Mouse (Mus musculus) cerebellum, postnatal 14 days (tissue): ENCODE data around the gene Scyl1.
"Not testable (repeated sequence)": the region's sequence is repeated elsewhere in the genome, so short reads cannot be mapped to it uniquely, and the experiment has no call there.

Experiments
- DNase-seq, 2 experiments: peaks; one replicate each; pipeline ENCODE4 v3.0.0; 2021; ENCODE audit warnings: mixed read lengths in 2 of 2

Scyl1 gene

GRCm38 (mm10) chr19:5770925-5771860 lies at the start of gene Scyl1:
TSS of gene Scyl1 (minus strand) at chr19:5771419.
- peak; percentile 97 to 98 for DNase-seq

DNA sequence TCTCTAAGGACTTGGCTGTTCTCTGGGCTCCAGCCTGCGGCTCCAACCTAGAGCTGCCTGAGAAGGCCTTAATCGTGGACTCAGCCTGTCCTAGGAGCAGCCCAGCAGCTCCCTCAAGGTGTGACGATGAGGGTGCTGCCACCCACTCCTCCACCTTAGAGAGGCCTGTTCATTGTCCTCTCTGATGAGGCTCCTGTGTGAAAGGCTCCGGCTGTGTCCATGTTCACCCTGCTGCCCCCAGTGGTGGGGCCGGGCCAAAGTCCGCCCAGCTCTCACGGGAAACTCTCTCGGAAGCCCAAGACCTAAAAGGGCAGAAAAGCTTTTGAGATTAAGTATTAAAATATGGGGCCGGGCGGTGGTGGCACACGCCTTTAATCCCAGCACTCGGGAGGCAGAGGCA lies 48.3 kb upstream of the Scyl1 start:
- peak in 1 of 2 experiments; percentile 66 for DNase-seq

GRCm38 (mm10) chr19:5818590-5818977 lies 47.4 kb upstream of the Scyl1 start:
- no peak for DNase-seq

- peak; percentile 92 to 93 for DNase-seq
Measured at GRCm38 (mm10) chr19:5817703-5818589, 46.7 kb upstream of the Scyl1 start.

DNA sequence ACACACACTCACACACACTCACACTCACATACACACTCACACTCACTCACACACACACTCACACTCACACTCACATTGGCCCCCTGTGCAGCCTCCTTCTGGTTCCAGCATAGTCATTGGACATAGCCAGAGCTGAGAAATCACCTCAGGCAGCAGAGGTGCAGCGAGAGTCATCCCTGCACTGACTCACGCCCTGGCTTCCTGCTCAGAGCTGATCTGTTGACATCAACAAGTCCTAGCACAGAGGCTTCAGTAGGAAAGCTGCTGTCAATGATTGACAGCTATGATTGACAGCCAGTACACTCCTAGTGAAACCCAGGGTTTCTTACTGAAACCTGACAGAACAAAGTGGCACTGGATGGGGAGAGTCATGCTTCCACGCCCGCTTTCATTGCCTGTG lies 44.7 kb upstream of the Scyl1 start:
- DNase-seq, result no peak

DNA sequence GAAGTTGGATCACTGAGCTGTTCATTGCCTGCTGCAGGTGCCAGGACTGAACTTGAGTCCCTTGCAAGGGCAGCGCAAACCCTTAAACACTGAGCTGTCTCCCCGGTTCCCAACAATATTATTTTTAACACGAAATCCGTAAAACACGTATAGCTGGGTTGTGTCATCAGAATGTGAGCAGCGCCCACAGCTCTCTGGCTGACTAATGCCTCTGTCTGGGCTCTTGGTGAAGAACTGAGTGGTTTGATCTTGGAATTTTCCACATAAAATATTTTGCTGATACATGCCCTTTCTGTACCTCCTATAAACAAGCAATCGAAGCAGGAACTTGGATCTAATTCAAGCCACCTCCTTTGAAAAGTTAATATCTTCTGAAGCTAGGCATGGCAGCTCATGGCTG lies 43.8 kb upstream of the Scyl1 start:
- DNase-seq, result no peak

DNA sequence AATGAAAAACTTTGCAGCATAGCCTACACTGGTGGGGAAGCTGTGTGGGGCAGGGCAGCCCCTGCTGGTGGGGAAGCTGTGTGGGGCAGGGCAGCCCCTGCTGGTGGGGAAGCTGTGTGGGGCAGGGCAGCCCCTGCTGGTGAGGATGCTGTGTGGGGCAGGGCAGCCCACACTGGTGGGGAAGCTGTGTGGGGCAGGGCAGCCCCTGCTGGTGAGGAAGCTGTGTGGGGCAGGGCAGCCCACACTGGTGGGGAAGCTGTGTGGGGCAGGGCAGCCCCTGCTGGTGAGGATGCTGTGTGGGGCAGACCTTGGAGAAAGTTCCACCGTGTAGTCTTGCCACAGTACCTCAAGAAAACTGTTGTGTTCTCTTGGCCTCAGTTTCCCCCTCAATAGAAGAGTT lies 42.8 kb upstream of the Scyl1 start:
- not testable (repeated sequence) for DNase-seq

DNA sequence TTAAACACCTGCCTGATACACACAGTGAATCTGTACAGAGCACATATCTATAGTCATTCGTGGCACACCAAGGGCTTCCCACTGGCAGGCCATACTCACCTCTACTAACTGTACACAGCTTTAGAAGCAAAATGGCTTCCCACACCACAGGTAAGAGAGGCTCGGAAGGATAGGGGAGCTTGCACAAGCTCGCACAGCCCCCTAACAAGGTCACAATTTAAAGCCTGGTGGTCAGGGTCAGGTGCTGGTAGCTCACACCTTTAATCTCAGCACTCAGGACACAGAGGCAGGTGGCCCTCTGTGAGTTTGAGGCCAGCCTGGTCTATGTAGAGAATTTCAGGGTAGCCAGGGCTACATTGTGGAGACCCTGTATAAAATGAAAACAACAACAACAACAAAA lies 42.3 kb upstream of the Scyl1 start:
- no peak for DNase-seq

- DNase-seq, result peak; percentile 79 to 82
Measured at GRCm38 (mm10) chr19:5811771-5812504, 40.7 kb upstream of the Scyl1 start.

DNA sequence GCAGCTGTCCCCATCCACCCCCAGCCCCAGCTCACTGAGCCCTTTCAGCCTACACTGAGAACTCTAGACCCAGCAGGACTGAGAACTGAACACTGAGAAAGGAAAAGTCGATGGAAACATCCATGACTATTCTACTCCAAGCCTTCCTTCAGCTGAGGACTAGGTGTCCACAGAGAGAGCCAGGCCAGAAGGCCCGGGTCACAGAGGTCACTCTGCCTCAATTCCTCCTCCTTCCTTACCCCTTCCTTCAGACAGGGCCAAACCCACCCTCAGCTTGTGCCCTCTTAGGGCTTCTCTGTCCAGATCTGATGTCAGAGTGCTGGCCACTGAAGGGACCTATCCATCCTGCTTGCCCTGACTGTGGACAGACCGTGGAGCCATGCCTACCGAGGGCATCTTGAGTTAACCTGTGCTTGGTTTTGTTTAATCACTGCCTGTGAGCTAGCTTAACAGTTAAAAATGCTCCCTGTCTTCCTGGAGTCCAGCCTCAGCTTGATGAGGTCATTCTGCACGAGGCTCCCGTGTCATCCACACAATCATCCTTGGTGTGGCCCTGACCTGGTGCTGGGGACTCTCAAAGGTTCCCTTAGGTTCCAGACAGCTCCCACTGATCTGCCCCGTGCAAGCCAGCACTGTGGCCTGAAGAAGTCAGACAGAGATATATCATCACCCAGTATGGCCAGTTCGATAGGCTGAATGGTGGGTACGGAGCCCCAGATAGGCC lies 39.8 kb upstream of the Scyl1 start:
- peak in 1 of 2 experiments; percentile 25 for DNase-seq

- DNase-seq, result no peak
Measured at GRCm38 (mm10) chr19:5810103-5810839, 39.1 kb upstream of the Scyl1 start.

DNA sequence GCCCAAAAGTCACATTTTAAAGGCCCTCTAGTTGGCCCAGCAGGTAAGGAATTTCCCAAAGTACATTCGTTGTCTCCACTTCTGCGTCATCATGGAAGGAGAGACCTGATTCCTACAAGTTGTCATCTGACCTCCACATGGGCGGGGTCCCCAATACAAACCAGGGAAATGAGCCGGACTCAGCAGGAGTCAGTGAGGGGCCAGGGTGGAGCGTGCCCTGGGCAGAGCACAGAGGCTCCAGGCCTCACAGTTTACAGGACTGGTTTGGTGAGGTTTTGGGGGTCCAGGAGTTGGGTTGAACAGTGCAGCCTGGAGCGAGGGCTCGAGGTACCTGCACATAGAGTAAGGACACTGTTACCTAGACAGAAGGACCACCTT lies 38.5 kb upstream of the Scyl1 start:
- no peak for DNase-seq

DNA sequence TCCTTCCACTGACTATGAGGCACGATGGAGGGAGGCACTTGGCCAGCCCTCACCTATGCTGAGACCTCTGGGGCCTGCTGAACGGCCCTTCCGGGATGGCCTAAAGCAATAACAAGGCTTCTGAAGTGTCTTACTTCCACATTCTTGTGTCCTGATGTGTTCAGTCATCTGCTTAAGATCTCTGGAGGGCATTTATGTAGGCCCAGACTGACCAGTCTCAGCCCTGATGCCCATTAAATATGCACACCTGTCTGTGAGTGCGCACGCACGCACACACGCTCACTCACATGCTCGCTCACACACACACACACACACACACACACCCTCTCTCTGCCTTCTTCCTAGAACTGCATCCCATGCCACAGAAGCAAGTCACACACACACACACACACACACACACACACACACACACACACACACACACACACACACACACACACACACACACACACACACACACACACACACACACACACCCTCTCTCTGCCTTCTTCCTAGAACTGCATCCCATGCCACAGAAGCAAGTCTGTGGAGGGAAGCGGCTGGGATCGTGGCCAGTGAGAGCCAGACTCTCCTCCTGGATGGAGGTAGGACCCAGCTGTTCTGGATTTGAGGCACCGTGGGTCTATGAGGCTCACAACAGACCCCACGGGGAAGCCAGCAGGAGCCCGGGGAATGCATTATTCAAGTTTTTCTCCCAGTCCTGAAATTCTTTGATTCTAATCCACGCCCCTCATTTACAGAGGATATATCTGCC lies 37.9 kb upstream of the Scyl1 start:
- DNase-seq, result peak in 1 of 2 experiments; percentile 48

GRCm38 (mm10) chr19:5807740-5808139 lies 36.5 kb upstream of the Scyl1 start:
- DNase-seq, result no peak

- DNase-seq, result no peak
Measured at GRCm38 (mm10) chr19:5806809-5807205, 35.6 kb upstream of the Scyl1 start.

DNA sequence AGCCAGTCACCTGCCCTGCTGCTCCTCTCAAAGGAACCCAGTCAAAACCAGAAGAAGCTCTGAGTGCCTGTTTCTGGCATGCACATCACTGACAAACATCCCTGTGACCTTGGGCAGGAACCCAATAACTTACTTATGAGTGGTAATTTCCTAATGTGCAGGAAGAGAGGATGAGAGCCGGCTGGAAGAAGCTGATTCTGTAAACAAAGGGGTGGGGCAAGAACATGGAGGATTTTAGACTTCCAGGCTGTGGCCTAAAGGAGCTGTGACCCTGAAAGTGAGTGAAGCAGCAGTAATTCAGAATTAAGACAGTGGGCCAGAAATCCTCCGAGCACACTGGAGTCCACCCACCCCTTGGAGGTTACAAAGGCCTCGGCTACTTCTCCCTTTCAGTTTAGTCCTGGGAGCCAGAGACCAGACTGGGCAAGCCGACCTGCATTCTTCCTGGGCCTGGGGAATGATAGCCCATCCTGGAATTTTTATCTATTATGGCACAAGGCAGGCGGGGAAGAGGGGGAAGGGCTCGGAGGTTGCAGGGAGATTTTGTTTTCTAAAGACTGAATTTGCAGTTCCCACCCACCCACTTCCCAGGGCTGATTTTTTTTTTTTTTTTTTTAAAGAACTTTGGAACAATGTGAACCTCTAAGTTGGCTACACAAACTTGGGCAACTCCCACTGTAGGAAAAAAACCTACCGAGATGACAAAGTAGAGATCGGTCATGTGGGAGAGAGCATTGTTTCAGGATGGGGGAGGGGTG lies 35.0 kb upstream of the Scyl1 start:
- DNase-seq, result peak in 1 of 2 experiments; percentile 50

DNA sequence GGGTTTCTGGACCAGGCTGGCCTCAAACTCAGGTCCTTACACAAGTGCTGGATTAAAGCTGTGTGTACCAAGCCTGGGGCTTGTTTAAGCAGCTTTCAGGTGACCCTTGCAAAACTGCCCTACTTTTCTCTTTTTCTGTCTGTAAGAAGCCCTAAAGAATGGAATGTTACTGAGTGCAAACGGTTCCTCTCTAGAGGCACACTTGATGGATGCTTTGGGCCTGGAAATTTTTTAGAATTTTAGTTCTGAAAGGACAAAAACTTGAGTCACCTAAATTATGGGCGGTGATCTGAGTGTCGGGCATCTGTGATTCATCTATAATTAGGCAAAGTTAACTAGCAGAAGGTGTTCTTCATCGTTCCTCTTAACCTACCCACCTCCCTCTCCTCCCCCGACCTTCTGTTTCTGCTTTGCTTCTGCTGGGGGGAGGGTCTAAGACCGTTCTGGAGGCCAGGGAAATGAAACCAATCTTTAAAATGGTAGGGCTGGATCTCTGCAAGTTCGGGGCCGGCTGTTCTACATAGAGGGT lies 33.2 kb upstream of the Scyl1 start:
- DNase-seq, result peak in 1 of 2 experiments; percentile 38

GRCm38 (mm10) chr19:5803881-5804279 lies 32.7 kb upstream of the Scyl1 start:
- no peak for DNase-seq

GRCm38 (mm10) chr19:5803041-5803880 lies 32.0 kb upstream of the Scyl1 start:
- peak; percentile 100 for DNase-seq
